ENCODE assay signal across 11 mouse cellular contexts in the genomic region with DNA sequence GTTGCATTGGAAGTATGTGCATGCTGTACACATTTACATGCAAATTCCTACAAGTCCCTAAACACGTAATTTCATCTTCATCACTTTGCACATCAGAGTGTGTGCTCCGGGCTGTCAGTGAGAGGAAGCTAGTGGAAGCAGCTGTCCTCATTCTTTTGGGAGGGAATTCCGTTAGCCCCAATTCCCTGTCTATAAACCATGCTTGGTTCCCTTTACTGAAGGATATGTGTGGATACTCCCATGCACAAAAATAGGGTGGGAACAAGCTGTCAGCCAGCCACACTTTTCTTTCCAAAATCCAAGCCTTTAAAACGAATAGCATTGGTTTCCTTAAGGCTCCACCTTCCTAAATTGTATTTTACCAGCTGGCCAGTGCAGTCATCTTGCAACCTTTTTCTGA. TPM values are rescaled to one million over a fixed set of nuclear protein-coding genes. Genes with fewer than 3 reads are reported as not detected.
A peak's percentile ranks its signal among the peaks of the same experiment; 100 is the strongest.
DNase-seq lines count a peak whose midpoint lies in the region; ATAC-seq and TF ChIP-seq lines count a peak whose summit lies in the region.
"Had no signal": no experiment of that assay in that cellular context is flagged by ENCODE, and none has a peak within 500 bp of the region (broad histone marks: within the 10 kb centered on the region; RNA-seq: fewer than 3 reads in every experiment).

No protein-coding gene starts in this region.

- no peak for TF ChIP-seq POLR2A in kidney, adult 2 months (IDR thresholded peaks at IDR 0.05; ENCODE audit: low read depth, low read length)

- no peak for TF ChIP-seq CTCF in kidney, adult 2 months (conservative IDR thresholded peaks at IDR 0.05; ENCODE audit: insufficient read depth, insufficient read length, low read depth, low read length)

- no peaks in the 10 kb centered on the region for H3K36me3 ChIP-seq in kidney, embryonic 15.5 days
- no peaks in the 10 kb centered on the region for H3K36me3 ChIP-seq in kidney, adult 2 months (ENCODE audit: control insufficient read depth, insufficient read depth, low read length)
- no peaks in the 10 kb centered on the region for H3K36me3 ChIP-seq in embryonic facial prominence, embryonic 12.5 days
- no peaks in the 10 kb centered on the region for H3K36me3 ChIP-seq in hindbrain, embryonic 10.5 days
- no peaks in the 10 kb centered on the region for H3K36me3 ChIP-seq in midbrain, embryonic 12.5 days

- no peak overlapping the region for H3K9ac ChIP-seq in kidney, embryonic 15.5 days
- H3K9ac ChIP-seq in embryonic facial prominence, embryonic 12.5 days: no peak overlapping the region
- H3K9ac ChIP-seq in midbrain, embryonic 12.5 days (replicated peaks): peak overlapping the region; percentile 68

- DNase-seq in kidney, adult 2 months: no peak
- no peak for DNase-seq in hindbrain, embryonic 10.5 days (ENCODE audit: low spot score)
- DNase-seq in adrenal gland, adult (ENCODE audit: inconsistent age in 2 of 2, low spot score in 1 of 2): no peak
- no peak for DNase-seq in kidney, adult 8-10 months
- DNase-seq: kidney, postnatal 25 days; liver; thymus, postnatal 14 days had no signal

- ATAC-seq in kidney, embryonic 15.5 days (replicated peaks; ENCODE audit: low FRiP score): no peak
- no peak for ATAC-seq in embryonic facial prominence, embryonic 12.5 days (ENCODE audit: insufficient number of reproducible peaks, insufficient read depth, low FRiP score, low TSS enrichment)
- ATAC-seq in midbrain, embryonic 12.5 days (ENCODE audit: low FRiP score, low read depth): no peak
- no peak for ATAC-seq in activated CD4-positive, CD25-positive, alpha-beta regulatory T cell, adult 4 months

- 19% methylated on average over 4 of the region's 4 CpGs for WGBS in kidney, embryonic 15.5 days
- 14% methylated on average over 4 of the region's 4 CpGs for WGBS in kidney, adult 2 months
- 8% methylated on average over 4 of the region's 4 CpGs for WGBS in embryonic facial prominence, embryonic 12.5 days
- WGBS in hindbrain, embryonic 10.5 days: 30% methylated on average over 4 of the region's 4 CpGs
- WGBS in midbrain, embryonic 12.5 days: 26% methylated on average over 4 of the region's 4 CpGs

- no peaks in the 10 kb centered on the region for H3K9me3 ChIP-seq in kidney, embryonic 15.5 days (replicated peaks)
- no peaks in the 10 kb centered on the region for H3K9me3 ChIP-seq in embryonic facial prominence, embryonic 12.5 days
- H3K9me3 ChIP-seq in hindbrain, embryonic 10.5 days: no peaks in the 10 kb centered on the region
- no peaks in the 10 kb centered on the region for H3K9me3 ChIP-seq in midbrain, embryonic 12.5 days

- no peak overlapping the region for H3K4me3 ChIP-seq in kidney, embryonic 15.5 days (replicated peaks)
- no peak overlapping the region for H3K4me3 ChIP-seq in kidney, adult 2 months (ENCODE audit: insufficient read depth, low read depth, low read length)
- H3K4me3 ChIP-seq in embryonic facial prominence, embryonic 12.5 days: peak overlapping the region; percentile 40
- H3K4me3 ChIP-seq in hindbrain, embryonic 10.5 days: peak overlapping the region; percentile 60
- H3K4me3 ChIP-seq in midbrain, embryonic 12.5 days: peak overlapping the region; percentile 57

- peaks cover 33% of the 10 kb centered on the region for H3K4me1 ChIP-seq in kidney, embryonic 15.5 days
- H3K4me1 ChIP-seq in kidney, adult 2 months (ENCODE audit: control insufficient read depth, insufficient read depth, low read length): no peaks in the 10 kb centered on the region
- H3K4me1 ChIP-seq in embryonic facial prominence, embryonic 12.5 days: peaks cover 36% of the 10 kb centered on the region
- H3K4me1 ChIP-seq in hindbrain, embryonic 10.5 days (replicated peaks): peaks cover 61% of the 10 kb centered on the region
- peaks cover 26% of the 10 kb centered on the region for H3K4me1 ChIP-seq in midbrain, embryonic 12.5 days

- peaks cover 18% of the 10 kb centered on the region for H3K27me3 ChIP-seq in kidney, embryonic 15.5 days
- H3K27me3 ChIP-seq in kidney, adult 2 months (replicated peaks; ENCODE audit: control insufficient read depth, insufficient read depth, low read length): no peaks in the 10 kb centered on the region; the same call in 1 of the 2 replicates
- no peaks in the 10 kb centered on the region for H3K27me3 ChIP-seq in embryonic facial prominence, embryonic 12.5 days
- peaks cover 12% of the 10 kb centered on the region for H3K27me3 ChIP-seq in hindbrain, embryonic 10.5 days (ENCODE audit: insufficient read depth, poor library complexity, severe bottlenecking)
- no peaks in the 10 kb centered on the region for H3K27me3 ChIP-seq in midbrain, embryonic 12.5 days

- H3K27ac ChIP-seq in kidney, embryonic 15.5 days: no peak overlapping the region
- no peak overlapping the region for H3K27ac ChIP-seq in kidney, adult 2 months (ENCODE audit: insufficient read depth, low read depth, low read length)
- H3K27ac ChIP-seq in embryonic facial prominence, embryonic 12.5 days: no peak overlapping the region
- peak overlapping the region; percentile 83 for H3K27ac ChIP-seq in hindbrain, embryonic 10.5 days
- H3K27ac ChIP-seq in midbrain, embryonic 12.5 days (replicated peaks): peak overlapping the region; percentile 82

- H3K4me2 ChIP-seq in kidney, embryonic 15.5 days: 0 out of 2 replicates have a peak overlapping the region, but pooled peaks have one; percentile 70
- H3K4me2 ChIP-seq in embryonic facial prominence, embryonic 12.5 days (replicated peaks): peak overlapping the region; percentile 61
- peak overlapping the region; percentile 69 for H3K4me2 ChIP-seq in midbrain, embryonic 12.5 days (replicated peaks)

RNA-seq across cellular contexts. Expression of a gene that starts 2.1 kb away (rescaled TPM):
- polyA plus RNA-seq in kidney, embryonic 15.5 days (2015; fragmentation: Nextera tagmentation; extraction: Ambion mirVana): 17.0 and 35.6 TPM in 2 replicates
- polyA plus RNA-seq in kidney, adult 2 months (2012; rRNA removed): 0.18 and 0.70 TPM in 2 replicates
- 120 and 135 TPM in 2 replicates for polyA plus RNA-seq in embryonic facial prominence, embryonic 12.5 days (2016; fragmentation: Nextera tagmentation; extraction: Ambion mirVana)
- 160 and 277 TPM in 2 replicates for polyA plus RNA-seq in hindbrain, embryonic 10.5 days (2016; fragmentation: Nextera tagmentation; extraction: Ambion mirVana)
- polyA plus RNA-seq in midbrain, embryonic 12.5 days (2016; fragmentation: Nextera tagmentation; extraction: Ambion mirVana): 356 and 360 TPM in 2 replicates
- not detected for polyA plus RNA-seq in activated CD4-positive, CD25-positive, alpha-beta regulatory T cell, adult 4 months (2017; shearing (Covaris generic))

Comparison
In these comparisons a context has a peak if more than half of its experiments do, and no peak if none do; other contexts are left out.
1. RNA of a gene that starts 2.1 kb away (polyA plus RNA-seq): 356 to 360 TPM in midbrain, embryonic 12.5 days, 160 to 277 TPM in hindbrain, embryonic 10.5 days, 120 to 135 TPM in embryonic facial prominence, embryonic 12.5 days and 17.0 to 35.6 TPM in kidney, embryonic 15.5 days; 0.18 to 0.70 TPM in kidney, adult 2 months and not detected in activated CD4-positive, CD25-positive, alpha-beta regulatory T cell, adult 4 months; every median in the first group is over 10 times any median in the second.
2. H3K27ac ChIP-seq: peak in hindbrain, embryonic 10.5 days (single experiment) and midbrain, embryonic 12.5 days (single experiment); none in kidney, embryonic 15.5 days (single experiment), kidney, adult 2 months (single experiment) and embryonic facial prominence, embryonic 12.5 days (single experiment).
3. H3K4me3 ChIP-seq: peak in embryonic facial prominence, embryonic 12.5 days (single experiment), hindbrain, embryonic 10.5 days (single experiment) and midbrain, embryonic 12.5 days (single experiment); none in kidney, embryonic 15.5 days (single experiment) and kidney, adult 2 months (single experiment).
4. Peak in every context shown above with its lines, with median percentiles within 50 percentile points of each other: H3K4me2 ChIP-seq.